Mouse (Mus musculus): ENCODE measurements at regions not wholly inside any gene's neighbourhood (a gene's known extent, or its start where the extent isn't known, plus 50 kb on each side); places are given as distances from the start of the nearest gene placed in this dataset.
A peak's percentile ranks its signal among the peaks of the same experiment; 100 is the strongest.

- DNase-seq (ENCODE audit: low spot score in 2 of 2), result no peak
Measured at GRCm38 (mm10) chr10:44646615-44647014, 118.3 kb upstream of the Prdm1 start.

GRCm38 (mm10) chr10:44641616-44642015, 113.3 kb upstream of the Prdm1 start:
- DNase-seq (ENCODE audit: low spot score in 2 of 2), result no peak

- no peak for DNase-seq (ENCODE audit: low spot score in 2 of 2)
Measured at GRCm38 (mm10) chr10:44640620-44641019, 112.3 kb upstream of the Prdm1 start.

GRCm38 (mm10) chr10:44638678-44639077, 110.4 kb upstream of the Prdm1 start:
- DNase-seq (ENCODE audit: low spot score in 2 of 2), result no peak

- DNase-seq (ENCODE audit: low spot score in 2 of 2), result no peak
Measured at GRCm38 (mm10) chr10:44636786-44637185, 108.5 kb upstream of the Prdm1 start.

- DNase-seq (ENCODE audit: low spot score in 2 of 2), result no peak
Measured at GRCm38 (mm10) chr10:44636061-44636460, 107.8 kb upstream of the Prdm1 start.

GRCm38 (mm10) chr10:44631584-44631983, 103.3 kb upstream of the Prdm1 start:
- no peak for DNase-seq (ENCODE audit: low spot score in 2 of 2)

- DNase-seq (ENCODE audit: low spot score in 2 of 2), result peak in 1 of 2 experiments; percentile 5
Measured at GRCm38 (mm10) chr10:44630485-44630884, 102.2 kb upstream of the Prdm1 start.

GRCm38 (mm10) chr10:44628387-44628786, 100.1 kb upstream of the Prdm1 start:
- no peak for DNase-seq (ENCODE audit: low spot score in 2 of 2)

- DNase-seq (ENCODE audit: low spot score in 2 of 2), result no peak
Measured at GRCm38 (mm10) chr10:44627431-44627830, 99.1 kb upstream of the Prdm1 start.

- no peak for DNase-seq (ENCODE audit: low spot score in 2 of 2)
Measured at GRCm38 (mm10) chr10:44625521-44625920, 97.2 kb upstream of the Prdm1 start.

- no peak for DNase-seq (ENCODE audit: low spot score in 2 of 2)
Measured at GRCm38 (mm10) chr10:44615586-44615985, 87.3 kb upstream of the Prdm1 start.

- DNase-seq (ENCODE audit: low spot score in 2 of 2), result no peak
Measured at GRCm38 (mm10) chr10:44612571-44612970, 84.3 kb upstream of the Prdm1 start.

GRCm38 (mm10) chr10:44611399-44611798, 83.1 kb upstream of the Prdm1 start:
- DNase-seq (ENCODE audit: low spot score in 2 of 2), result no peak

GRCm38 (mm10) chr10:44609187-44609586, 80.9 kb upstream of the Prdm1 start:
- DNase-seq (ENCODE audit: low spot score in 2 of 2), result no peak

- peak in 1 of 2 experiments; percentile 21 for DNase-seq (ENCODE audit: low spot score in 2 of 2)
Measured at GRCm38 (mm10) chr10:44607334-44607851, 79.1 kb upstream of the Prdm1 start.

- DNase-seq (ENCODE audit: low spot score in 2 of 2), result no peak
Measured at GRCm38 (mm10) chr10:44604512-44604911, 76.2 kb upstream of the Prdm1 start.

GRCm38 (mm10) chr10:44603461-44603860, 75.2 kb upstream of the Prdm1 start:
- no peak for DNase-seq (ENCODE audit: low spot score in 2 of 2)

- no peak for DNase-seq (ENCODE audit: low spot score in 2 of 2)
Measured at GRCm38 (mm10) chr10:44601550-44601949, 73.2 kb upstream of the Prdm1 start.

GRCm38 (mm10) chr10:44599964-44600334, 71.6 kb upstream of the Prdm1 start:
- DNase-seq (ENCODE audit: low spot score in 2 of 2), result no peak

GRCm38 (mm10) chr10:44599331-44599963, 71.1 kb upstream of the Prdm1 start:
- DNase-seq (ENCODE audit: low spot score in 2 of 2), result no peak

- no peak for DNase-seq (ENCODE audit: low spot score in 2 of 2)
Measured at GRCm38 (mm10) chr10:44598615-44599014, 70.3 kb upstream of the Prdm1 start.

GRCm38 (mm10) chr10:44595932-44596331, 67.6 kb upstream of the Prdm1 start:
- no peak for DNase-seq (ENCODE audit: low spot score in 2 of 2)

GRCm38 (mm10) chr10:44589842-44590241, 61.5 kb upstream of the Prdm1 start:
- DNase-seq (ENCODE audit: low spot score in 2 of 2), result no peak

Measured in frontal cortex, postnatal 36 days (tissue).